Mouse (Mus musculus): Measurements from ENCODE around the gene Tiam2.

DNA sequence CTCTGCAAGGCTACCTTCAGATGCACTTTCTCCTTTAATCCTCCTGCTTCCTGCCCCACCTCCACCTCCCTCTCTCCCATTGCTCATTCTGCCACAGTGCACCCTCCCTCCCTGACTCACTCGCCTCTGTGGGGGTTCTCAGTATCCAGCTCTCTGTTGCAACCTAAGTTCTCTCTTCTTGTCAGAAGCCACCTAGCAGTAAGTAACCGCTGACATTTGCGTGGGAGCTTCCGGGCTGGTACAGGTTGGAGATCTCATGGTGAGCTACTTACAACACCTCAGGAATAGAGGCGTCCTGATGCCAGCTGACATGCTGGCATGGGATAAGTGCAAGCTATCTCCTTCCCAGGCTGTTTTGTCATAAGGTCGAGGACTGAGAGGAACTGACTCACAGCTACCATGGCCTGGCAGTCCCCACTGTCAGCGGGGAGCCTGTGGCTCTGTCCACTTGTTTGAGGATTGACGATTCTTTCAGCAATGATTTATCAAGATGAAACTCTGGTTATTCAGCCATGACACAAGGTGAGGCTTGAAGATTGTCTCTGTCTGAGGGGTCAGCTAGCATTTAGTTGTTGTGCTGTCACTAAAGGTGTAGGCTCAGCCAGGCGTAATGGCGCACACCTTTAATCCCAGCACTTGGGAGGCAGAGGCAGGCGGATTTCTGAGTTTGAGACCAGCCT lies 164.0 kb downstream of the Tiam2 start:
- TF ChIP-seq GATA1 (IDR thresholded peaks at IDR 0.05; ENCODE audit: borderline replicate concordance, low read length) (no peak), FLI1 (IDR thresholded peaks at IDR 0.05; ENCODE audit: low read length) (no peak)

Measured in megakaryocyte, embryonic 14.5 days (primary cell).